Mouse (Mus musculus) kidney, adult 2 months (tissue): ENCODE measurements around the gene Pitpnm1. TPM values are rescaled to one million over a fixed set of nuclear protein-coding genes. Genes with fewer than 3 reads are reported as not detected.
"Not testable (repeated sequence)": the region's sequence is repeated elsewhere in the genome, so short reads cannot be mapped to it uniquely, and the experiment has no call there.

Source experiments
- DNase-seq: peaks from one replicate; pipeline ENCODE4 v3.0.0; 2021
- H3K27ac ChIP-seq: fragments of 200-500 bp; 2 replicates; pipeline ENCODE4 v1.5.1; 2012; ENCODE audit warnings: low read depth, low read length, control low read depth, inconsistent platforms; ENCODE audit not compliant: insufficient read depth
- H3K27me3 ChIP-seq: fragments of 200-500 bp; replicated peaks from 2 replicates; pipeline ENCODE4 v1.6.1; 2012; ENCODE audit warnings: mild to moderate bottlenecking, moderate library complexity, low read length, inconsistent platforms; ENCODE audit not compliant: control insufficient read depth, insufficient read depth
- H3K36me3 ChIP-seq: fragments of 200-500 bp; 2 replicates; pipeline ENCODE4 v1.6.1; 2012; ENCODE audit warnings: mild to moderate bottlenecking, moderate library complexity, low read length, inconsistent platforms; ENCODE audit not compliant: control insufficient read depth, insufficient read depth
- H3K4me1 ChIP-seq: fragments of 200-500 bp; 2 replicates; pipeline ENCODE4 v1.6.1; 2011; ENCODE audit warnings: low read length; ENCODE audit not compliant: control insufficient read depth, insufficient read depth
- H3K4me3 ChIP-seq: fragments of 200-500 bp; 2 replicates; pipeline ENCODE4 v1.5.1; 2011; ENCODE audit warnings: mild to moderate bottlenecking, low read depth, low read length, control low read depth; ENCODE audit not compliant: insufficient read depth
- CTCF ChIP-seq: fragments of 200-500 bp; conservative IDR thresholded peaks from 2 replicates; pipeline ENCODE4 v1.5.1; 2011; ENCODE audit warnings: low read depth, mild to moderate bottlenecking, control low read depth, low read length, moderate library complexity, mixed read lengths; ENCODE audit not compliant: insufficient read depth, insufficient read length
- POLR2A ChIP-seq: fragments of 200-500 bp; IDR thresholded peaks from one replicate; pipeline ENCODE4 v1.6.1; 2011; ENCODE audit warnings: low read depth, low read length, control low read depth
- WGBS: fragments of 180-500 bp; shearing (Covaris S2); methylation state at CpG from one replicate; pipeline ENCODE4 v1.1.7; 2018; 5-methylcytosine and 5-hydroxymethylcytosine counted together
- polyA plus RNA-seq: library from polyadenylated mRNA; depleted of rRNA; stranded (reverse); fragments of >200 nt; gene quantifications from 2 replicates; pipeline ENCODE4 v1.2.3, GENCODE M21; 2012

The Pitpnm1 gene
- polyA plus RNA-seq, 1 experiment = 46.3 TPM

- not testable (repeated sequence) for H3K27me3 ChIP-seq, DNase-seq, H3K4me3 ChIP-seq, H3K36me3 ChIP-seq, H3K27ac ChIP-seq
- H3K4me1 ChIP-seq = peaks cover 12% of the 10 kb centered on the region; the same call in 1 of the 2 replicates
- 76% methylated on average over 8 of the region's 8 CpGs for WGBS
- peak; percentile 24; the same call in 1 of the 2 replicates for TF ChIP-seq CTCF
Observed at GRCm38 (mm10) chr19:4060044-4060898, 39.5 kb upstream of the Pitpnm1 start.

DNA sequence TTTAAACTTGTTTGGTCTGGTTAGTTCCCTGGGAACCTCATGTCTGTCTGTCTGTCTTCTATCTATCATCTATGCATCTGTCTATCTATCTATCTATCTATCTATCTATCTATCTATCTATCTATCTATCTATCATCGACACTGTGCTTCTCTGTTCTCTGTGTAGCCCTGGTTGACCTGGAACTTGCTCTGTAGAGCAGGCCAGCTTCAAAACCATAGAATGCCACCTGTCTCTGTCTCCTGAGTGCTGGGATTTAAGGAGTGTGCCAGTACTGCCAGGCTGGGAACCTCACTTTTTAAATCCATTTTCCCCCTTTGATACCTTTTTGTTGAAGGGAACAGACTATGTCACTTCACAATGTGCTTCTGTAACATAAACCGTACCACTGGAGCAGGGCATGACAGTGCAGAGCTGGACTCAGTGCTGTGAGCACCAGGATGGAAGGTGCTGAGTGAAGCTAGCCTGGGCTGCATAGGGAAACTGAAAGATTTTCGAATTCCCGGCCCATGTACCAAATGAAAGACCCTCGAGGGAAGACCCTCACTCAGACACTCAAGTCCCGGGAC is 38.8 kb upstream of the Pitpnm1 start:
- DNase-seq = no peak
- Histone ChIP-seq H3K36me3 (no peaks in the 10 kb centered on the region), H3K4me3 (no peak overlapping the region), H3K27me3 (no peaks in the 10 kb centered on the region), H3K27ac (0 out of 2 replicates have a peak overlapping the region, but pooled peaks have one; percentile 1), H3K4me1 (peaks cover 5% of the 10 kb centered on the region; the same call in 1 of the 2 replicates)
- no peak for TF ChIP-seq CTCF
- TF ChIP-seq POLR2A = no peak
- WGBS = 85% methylated on average over 6 of the region's 6 CpGs

- WGBS = 56% methylated on average over 4 of the region's 4 CpGs
- H3K36me3 ChIP-seq, H3K27me3 ChIP-seq, H3K4me3 ChIP-seq, H3K27ac ChIP-seq, DNase-seq: not testable (repeated sequence)
- peaks cover 11% of the 10 kb centered on the region for H3K4me1 ChIP-seq
Observed at GRCm38 (mm10) chr19:4063357-4063756, 36.4 kb upstream of the Pitpnm1 start.

GRCm38 (mm10) chr19:4064501-4064900 is 35.3 kb upstream of the Pitpnm1 start:
- peaks cover 19% of the 10 kb centered on the region for H3K4me1 ChIP-seq
- not testable (repeated sequence) for H3K27ac ChIP-seq, DNase-seq, H3K36me3 ChIP-seq, H3K4me3 ChIP-seq, H3K27me3 ChIP-seq
- 0% methylated on average over 7 of the region's 11 CpGs for WGBS

DNA sequence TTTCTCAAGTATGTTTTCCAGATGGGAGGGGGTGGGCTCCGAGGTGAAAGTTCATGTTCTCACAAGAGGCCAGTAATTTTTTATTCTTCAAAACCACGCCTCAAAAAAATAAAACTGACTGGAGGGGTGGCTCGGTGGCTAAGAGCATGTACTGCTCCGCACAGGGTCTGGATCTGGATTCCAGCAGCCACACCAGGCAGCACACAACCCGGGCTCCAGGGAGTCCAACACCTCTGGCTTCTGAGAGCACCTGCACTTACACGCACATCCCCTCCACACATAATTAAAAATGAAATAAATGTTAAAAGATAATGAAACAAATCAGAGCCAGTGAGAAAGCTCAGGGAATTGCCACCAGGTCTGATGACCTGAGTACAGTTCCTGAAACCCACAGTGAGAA is 33.5 kb upstream of the Pitpnm1 start:
- no peaks in the 10 kb centered on the region for H3K27me3 ChIP-seq
- peaks cover 19% of the 10 kb centered on the region for H3K4me1 ChIP-seq
- peak; percentile 51 for DNase-seq
- peak overlapping the region; percentile 78; the same call in 1 of the 2 replicates for H3K27ac ChIP-seq
- H3K4me3 ChIP-seq = no peak overlapping the region
- no peaks in the 10 kb centered on the region for H3K36me3 ChIP-seq
- TF ChIP-seq POLR2A (no peak), CTCF (no peak)
- WGBS = 46% methylated on average over 6 of the region's 6 CpGs

DNA sequence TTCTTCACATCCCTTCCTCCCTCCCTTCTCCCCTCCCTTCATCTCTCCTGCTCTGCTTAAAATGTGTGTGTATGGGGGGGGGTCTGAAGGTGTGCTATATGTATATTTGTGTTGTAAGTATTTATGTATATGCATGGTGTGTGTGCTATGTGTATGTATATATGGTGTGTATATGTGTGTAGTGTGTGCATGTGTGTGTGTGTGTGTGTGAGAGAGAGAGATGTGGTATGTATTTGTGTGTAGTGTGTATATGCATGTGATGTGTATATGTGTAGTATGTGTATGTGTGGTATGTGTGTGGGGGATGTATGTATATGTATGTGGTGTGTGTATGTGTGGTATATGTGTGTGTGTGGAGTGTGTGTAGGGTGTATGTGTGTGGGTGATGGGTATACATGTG is 32.9 kb upstream of the Pitpnm1 start:
- no peak for TF ChIP-seq POLR2A
- no peak for TF ChIP-seq CTCF
- H3K27me3 ChIP-seq = no peaks in the 10 kb centered on the region
- no peak for DNase-seq
- peak overlapping the region; percentile 88 for H3K27ac ChIP-seq
- no peak overlapping the region for H3K4me3 ChIP-seq
- H3K4me1 ChIP-seq = peaks cover 19% of the 10 kb centered on the region
- no peaks in the 10 kb centered on the region for H3K36me3 ChIP-seq

DNA sequence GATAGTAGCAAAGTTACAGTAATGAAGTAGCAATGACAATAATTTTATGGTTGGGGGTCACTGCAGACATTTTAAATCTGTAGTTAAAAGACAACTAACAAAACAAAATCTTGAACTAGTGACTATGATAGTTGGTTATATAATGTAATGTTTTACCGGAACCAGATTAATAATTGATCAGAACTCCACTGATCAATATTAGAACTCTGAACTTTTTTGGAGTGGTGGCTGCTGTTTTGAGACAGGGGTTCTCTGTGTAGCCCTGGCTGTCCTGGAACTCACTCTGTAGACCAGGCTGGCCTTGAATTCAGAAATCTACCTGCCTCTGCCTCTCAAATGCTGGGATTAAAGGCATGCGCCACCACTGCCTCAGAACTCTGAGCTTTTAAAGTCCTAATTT is 31.6 kb upstream of the Pitpnm1 start:
- DNase-seq = peak; percentile 52
- H3K27me3 ChIP-seq, H3K4me3 ChIP-seq, H3K36me3 ChIP-seq: not testable (repeated sequence)
- Histone ChIP-seq H3K27ac (peak overlapping the region; percentile 91), H3K4me1 (peaks cover 25% of the 10 kb centered on the region)
- 60% methylated on average over 2 of the region's 2 CpGs for WGBS
